Mouse (Mus musculus) MEL (cell line): ENCODE measurements around the gene Cnot2. TPM values are rescaled to one million over a fixed set of nuclear protein-coding genes. Genes with fewer than 3 reads are reported as not detected.

ENCODE experiments used
- DNase-seq: peaks from one replicate; pipeline ENCODE4 v3.0.0; 2011; ENCODE audit warnings: low read depth, low spot score
- H3K27ac ChIP-seq: 2 replicates; pipeline ENCODE4 v1.5.1; 2012; ENCODE audit warnings: low read depth, mild to moderate bottlenecking, control low read depth, low read length, moderate library complexity; ENCODE audit not compliant: control insufficient read depth
- H3K27me3 ChIP-seq, 2 experiments: fragments of 150-350 bp in 1 of 2; sonication (generic) in 1 of 2; 2 replicates each; pipeline ENCODE4 v1.6.1; 2012; ENCODE audit warnings: low read length in 2 of 2, mild to moderate bottlenecking in 2 of 2, improper control_type of control experiment in 1 of 2, moderate library complexity in 1 of 2; ENCODE audit not compliant: insufficient read depth in 2 of 2, control insufficient read depth in 1 of 2
- H3K36me3 ChIP-seq, 2 experiments: 2 replicates each; pipeline ENCODE4 v1.6.1; 2012 to 2014; ENCODE audit warnings: low read length in 2 of 2, improper control_type of control experiment in 1 of 2, inconsistent platforms in 1 of 2, mild to moderate bottlenecking in 1 of 2; ENCODE audit not compliant: insufficient read depth in 2 of 2, control insufficient read depth in 1 of 2
- H3K4me1 ChIP-seq, 2 experiments: fragments of 150-350 bp in 1 of 2; sonication (generic) in 1 of 2; 2 replicates each; pipeline ENCODE4 v1.6.1; 2012; ENCODE audit warnings: low read length in 2 of 2, improper control_type of control experiment in 1 of 2, mild to moderate bottlenecking in 1 of 2; ENCODE audit not compliant: insufficient read depth in 2 of 2, control insufficient read depth in 1 of 2
- H3K4me3 ChIP-seq, 2 experiments: fragments of 150-350 bp in 1 of 2; sonication (generic) in 1 of 2; 2 replicates each; pipeline ENCODE4 v1.5.1; 2012; ENCODE audit warnings: low read depth in 2 of 2, low read length in 2 of 2, mild to moderate bottlenecking in 2 of 2, moderate library complexity in 2 of 2, control low read depth in 1 of 2, improper control_type of control experiment in 1 of 2; ENCODE audit not compliant: control insufficient read depth in 1 of 2, insufficient read depth in 1 of 2
- H3K79me2 ChIP-seq: 2 replicates; pipeline ENCODE4 v1.6.1; 2012; ENCODE audit warnings: mild to moderate bottlenecking, low read length, moderate library complexity; ENCODE audit not compliant: control insufficient read depth, poor library complexity, insufficient read depth
- H3K9ac ChIP-seq: 2 replicates; pipeline ENCODE4 v1.6.1; 2012; ENCODE audit warnings: low read depth, mild to moderate bottlenecking, control low read depth, low read length, moderate library complexity; ENCODE audit not compliant: control insufficient read depth, poor library complexity, severe bottlenecking
- H3K9me3 ChIP-seq: fragments of 150-350 bp; sonication (generic); replicated peaks from 2 replicates; pipeline ENCODE4 v1.6.1; 2012; ENCODE audit warnings: mild to moderate bottlenecking, low read length, improper control_type of control experiment, moderate library complexity; ENCODE audit not compliant: insufficient read depth
- BHLHE40 ChIP-seq: IDR thresholded peaks from 2 replicates; pipeline ENCODE4 v1.6.1; 2012; ENCODE audit warnings: low read depth, mild to moderate bottlenecking, inconsistent platforms, low read length, improper control_type of control experiment, borderline replicate concordance
- CHD1 ChIP-seq: IDR thresholded peaks from 2 replicates; pipeline ENCODE4 v1.6.1; 2012; ENCODE audit warnings: low read depth, mild to moderate bottlenecking, inconsistent platforms, low read length, improper control_type of control experiment
- CHD2 ChIP-seq: IDR thresholded peaks from 2 replicates; pipeline ENCODE4 v1.6.1; 2011; ENCODE audit warnings: low read length, improper control_type of control experiment
- CTCF ChIP-seq, 3 experiments: IDR thresholded peaks in 2 of 3; conservative IDR thresholded peaks in 1 of 3; 2 replicates each; pipeline ENCODE4 v1.5.1; 2011 to 2012; ENCODE audit warnings: low read length in 3 of 3, low read depth in 2 of 3, mild to moderate bottlenecking in 2 of 3, improper control_type of control experiment in 1 of 3, inconsistent platforms in 1 of 3, mixed read lengths in 1 of 3, moderate library complexity in 1 of 3; ENCODE audit not compliant: control insufficient read depth in 1 of 3, insufficient read depth in 1 of 3, poor library complexity in 1 of 3, severe bottlenecking in 1 of 3
- EP300 ChIP-seq, 2 experiments: IDR thresholded peaks; 2 replicates each; pipeline ENCODE4 v1.6.1; 2011; ENCODE audit warnings: improper control_type of control experiment in 2 of 2, low read length in 2 of 2, low read depth in 1 of 2, mild to moderate bottlenecking in 1 of 2
- GABPA ChIP-seq: IDR thresholded peaks from 2 replicates; pipeline ENCODE4 v1.6.1; 2012; ENCODE audit warnings: low read depth, mild to moderate bottlenecking, inconsistent platforms, low read length, improper control_type of control experiment, moderate library complexity
- GATA1 ChIP-seq: IDR thresholded peaks from 2 replicates; pipeline ENCODE4 v1.6.1; 2011; ENCODE audit warnings: low read depth, low read length, improper control_type of control experiment
- HCFC1 ChIP-seq: IDR thresholded peaks from 2 replicates; pipeline ENCODE4 v1.6.1; 2012; ENCODE audit warnings: low read depth, mild to moderate bottlenecking, inconsistent platforms, low read length, improper control_type of control experiment, moderate library complexity
- MYC ChIP-seq: IDR thresholded peaks from 2 replicates; pipeline ENCODE4 v1.6.1; 2011; ENCODE audit warnings: low read depth, mild to moderate bottlenecking, low read length, improper control_type of control experiment, moderate library complexity
- RAD21 ChIP-seq: IDR thresholded peaks from 2 replicates; pipeline ENCODE4 v1.6.1; 2011; ENCODE audit warnings: mild to moderate bottlenecking, low read depth, low read length, improper control_type of control experiment
- SMC3 ChIP-seq: IDR thresholded peaks from 2 replicates; pipeline ENCODE4 v1.6.1; 2011; ENCODE audit warnings: low read depth, low read length, improper control_type of control experiment
- TBP ChIP-seq: IDR thresholded peaks from 2 replicates; pipeline ENCODE4 v1.8.0; 2011; ENCODE audit warnings: low read depth, low read length, improper control_type of control experiment
- TCF12 ChIP-seq: IDR thresholded peaks from 2 replicates; pipeline ENCODE4 v1.6.1; 2014; ENCODE audit warnings: low read depth, mild to moderate bottlenecking, inconsistent platforms, low read length, improper control_type of control experiment, moderate library complexity
- UBTF ChIP-seq: IDR thresholded peaks from 2 replicates; pipeline ENCODE4 v1.6.1; 2012; ENCODE audit warnings: low read depth, mild to moderate bottlenecking, inconsistent platforms, low read length, improper control_type of control experiment, moderate library complexity, borderline replicate concordance; ENCODE audit not compliant: insufficient read depth
- USF1 ChIP-seq: IDR thresholded peaks from 2 replicates; pipeline ENCODE4 v1.6.1; 2014; ENCODE audit warnings: low read depth, mild to moderate bottlenecking, inconsistent platforms, low read length, improper control_type of control experiment, moderate library complexity
- USF2 ChIP-seq, 2 experiments: IDR thresholded peaks; 2 replicates each; pipeline ENCODE4 v1.6.1; 2011 to 2012; ENCODE audit warnings: improper control_type of control experiment in 2 of 2, low read length in 2 of 2, borderline replicate concordance in 1 of 2, inconsistent platforms in 1 of 2, low read depth in 1 of 2, mild to moderate bottlenecking in 1 of 2; ENCODE audit not compliant: insufficient read depth in 1 of 2
- ZKSCAN1 ChIP-seq: IDR thresholded peaks from 2 replicates; pipeline ENCODE4 v1.6.1; 2012; ENCODE audit warnings: low read depth, mild to moderate bottlenecking, inconsistent platforms, low read length, improper control_type of control experiment, moderate library complexity
- ZNF384 ChIP-seq: IDR thresholded peaks from 2 replicates; pipeline ENCODE4 v1.6.1; 2012; ENCODE audit warnings: low read depth, mild to moderate bottlenecking, inconsistent platforms, low read length, improper control_type of control experiment
- polyA plus RNA-seq, 2 experiments: library from polyadenylated mRNA; stranded (reverse) in 1 of 2; unstranded in 1 of 2; fragments of >175 nt in 1 of 2; fragments of >200 nt in 1 of 2; gene quantifications; 2 replicates each; pipeline versions ENCODE4 v1.2.1 to v1.2.4; 2012; ENCODE audit warnings: low replicate concordance in 2 of 2, low read depth in 1 of 2; ENCODE audit not compliant: insufficient read length in 2 of 2, insufficient read depth in 1 of 2, missing spikeins in 1 of 2
- total RNA-seq: library from RNA; depleted of rRNA; stranded (reverse); fragments of 300-350 nt; gene quantifications from 2 replicates; pipeline ENCODE4 v1.2.3, GENCODE M21; 2012

Gene Cnot2
- total and polyA plus RNA-seq, 3 experiments = 84.3 to 554 (median 88.8) TPM

GRCm38 (mm10) chr10:116452771-116453170 is 128.5 kb downstream of the Cnot2 start:
- TF ChIP-seq SMC3 = peak; percentile 32
- TF ChIP-seq MYC = no peak
- TF ChIP-seq TBP = no peak
- TF ChIP-seq RAD21 = peak; percentile 28
- TF ChIP-seq CTCF (IDR thresholded peaks at IDR 0.05 in 2 of 3, conservative IDR thresholded peaks at IDR 0.05 in 1 of 3; ENCODE audit: control insufficient read depth in 1 of 3, insufficient read depth in 1 of 3, low read depth in 2 of 3, low read length in 3 of 3, poor library complexity in 1 of 3, severe bottlenecking in 1 of 3) = peak; percentile 23 to 36 (median 32); a peak in 5 of 6 replicates
- no peak for TF ChIP-seq CHD2
- H3K27ac ChIP-seq = no peak overlapping the region
- H3K9me3 ChIP-seq = no peaks in the 10 kb centered on the region
- H3K4me3 ChIP-seq = no peak overlapping the region
- no peaks in the 10 kb centered on the region for H3K36me3 ChIP-seq
- no peak overlapping the region for H3K9ac ChIP-seq
- no peaks in the 10 kb centered on the region for H3K4me1 ChIP-seq
- peak; percentile 8 for DNase-seq
- no peaks in the 10 kb centered on the region for H3K79me2 ChIP-seq
- no peaks in the 10 kb centered on the region for H3K27me3 ChIP-seq

GRCm38 (mm10) chr10:116450621-116451020 is 130.7 kb downstream of the Cnot2 start:
- H3K9ac ChIP-seq = no peak overlapping the region
- H3K4me3 ChIP-seq = no peak overlapping the region
- H3K27me3 ChIP-seq = no peaks in the 10 kb centered on the region
- no peaks in the 10 kb centered on the region for H3K36me3 ChIP-seq
- no peaks in the 10 kb centered on the region for H3K79me2 ChIP-seq
- H3K4me1 ChIP-seq = no peaks in the 10 kb centered on the region
- H3K9me3 ChIP-seq = no peaks in the 10 kb centered on the region
- TF ChIP-seq USF2 (IDR thresholded peaks at IDR 0.05; ENCODE audit: borderline replicate concordance in 1 of 2, insufficient read depth in 1 of 2, low read depth in 1 of 2, low read length in 2 of 2) (no peak), GABPA (no peak), EP300 (IDR thresholded peaks at IDR 0.05; ENCODE audit: low read depth in 1 of 2, low read length in 2 of 2) (no peak), UBTF (no peak), ZNF384 (no peak), BHLHE40 (no peak), ZKSCAN1 (no peak), HCFC1 (no peak), CHD1 (no peak), GATA1 (no peak), TCF12 (no peak), USF1 (no peak)
- H3K27ac ChIP-seq = no peak overlapping the region
- no peak for DNase-seq
